Comparison of ENCODE assay signal across 9 mouse cellular contexts in the genomic region with DNA sequence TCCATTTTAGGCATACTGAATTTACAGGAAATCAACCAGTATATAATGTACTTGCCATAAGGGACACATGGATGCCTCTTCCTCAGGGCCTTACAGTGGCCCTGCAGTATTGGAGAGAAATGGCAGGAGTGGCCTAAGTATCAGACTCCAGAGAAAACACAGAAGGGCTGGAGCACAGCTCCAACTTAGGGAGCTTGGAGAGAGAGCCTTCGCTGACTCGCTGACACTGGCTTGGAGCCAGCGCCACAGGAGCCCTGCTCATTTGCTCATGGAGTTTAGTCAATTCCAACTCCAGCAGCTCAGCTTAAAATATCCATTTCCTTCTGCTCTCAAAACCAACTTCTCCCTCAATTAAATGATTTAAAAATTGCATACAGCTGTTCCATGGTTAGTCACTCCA. TPM values are rescaled to one million over a fixed set of nuclear protein-coding genes. Genes with fewer than 3 reads are reported as not detected.
DNase-seq lines count a peak whose midpoint lies in the region; ATAC-seq and TF ChIP-seq lines count a peak whose summit lies in the region.
"Had no signal": no experiment of that assay in that cellular context is flagged by ENCODE, and none has a peak within 500 bp of the region (broad histone marks: within the 10 kb centered on the region; RNA-seq: fewer than 3 reads in every experiment).

No protein-coding gene starts in this region.

- H3K4me2 ChIP-seq in heart, embryonic 16.5 days (ENCODE audit: low read depth, low read length) = peak overlapping the region; percentile 4; the same call in 1 of the 2 replicates
- H3K4me2 ChIP-seq in neural tube, embryonic 13.5 days = no peak overlapping the region

- peak; percentile 51; the same call in 1 of the 2 replicates for ATAC-seq in heart, embryonic 16.5 days (replicated peaks; ENCODE audit: extremely low read depth, insufficient read depth, low FRiP score)
- peak; percentile 36 for ATAC-seq in neural tube, embryonic 13.5 days (ENCODE audit: low read depth)

- no peaks in the 10 kb centered on the region for H3K9me3 ChIP-seq in heart, embryonic 16.5 days (replicated peaks; ENCODE audit: control insufficient read depth, low read length)
- H3K9me3 ChIP-seq in neural tube, embryonic 13.5 days = no peaks in the 10 kb centered on the region
- H3K9me3 ChIP-seq: megakaryocyte, embryonic 14.5 days had no signal

- H3K4me3 ChIP-seq in heart, adult 2 months = no peak overlapping the region
- H3K4me3 ChIP-seq in heart, embryonic 16.5 days (ENCODE audit: low read length) = no peak overlapping the region
- H3K4me3 ChIP-seq in neural tube, embryonic 13.5 days = no peak overlapping the region

- no peak for TF ChIP-seq CTCF in heart, adult 2 months (IDR thresholded peaks at IDR 0.05)

- H3K9ac ChIP-seq in heart, adult 2 months (ENCODE audit: low read depth, low read length) = no peak overlapping the region
- H3K9ac ChIP-seq in heart, embryonic 16.5 days (ENCODE audit: low read length) = no peak overlapping the region
- H3K9ac ChIP-seq in neural tube, embryonic 13.5 days = no peak overlapping the region

- H3K36me3 ChIP-seq in heart, adult 2 months (ENCODE audit: control insufficient read depth, insufficient read depth, low read length) = peaks cover 11% of the 10 kb centered on the region
- H3K36me3 ChIP-seq in heart, embryonic 16.5 days (ENCODE audit: control insufficient read depth, insufficient read depth) = peaks cover 15% of the 10 kb centered on the region
- H3K36me3 ChIP-seq in neural tube, embryonic 13.5 days = peaks cover 23% of the 10 kb centered on the region

- H3K27me3 ChIP-seq in heart, adult 2 months (ENCODE audit: control insufficient read depth, insufficient read depth, low read length) = no peaks in the 10 kb centered on the region
- no peaks in the 10 kb centered on the region for H3K27me3 ChIP-seq in heart, embryonic 16.5 days (ENCODE audit: control insufficient read depth, insufficient read depth, low read length)
- H3K27me3 ChIP-seq in neural tube, embryonic 13.5 days = no peaks in the 10 kb centered on the region
- H3K27me3 ChIP-seq: megakaryocyte, embryonic 14.5 days had no signal

- WGBS in heart, adult 2 months = 13% methylated on average over 3 of the region's 3 CpGs
- 11% methylated on average over 3 of the region's 3 CpGs for WGBS in heart, embryonic 16.5 days
- WGBS in neural tube, embryonic 13.5 days = 63% methylated on average over 3 of the region's 3 CpGs

- H3K4me1 ChIP-seq in heart, adult 2 months (ENCODE audit: control insufficient read depth, insufficient read depth, low read length) = peaks cover 9% of the 10 kb centered on the region
- peaks cover 38% of the 10 kb centered on the region for H3K4me1 ChIP-seq in heart, embryonic 16.5 days (ENCODE audit: control insufficient read depth, insufficient read depth, low read length)
- peaks cover 12% of the 10 kb centered on the region for H3K4me1 ChIP-seq in neural tube, embryonic 13.5 days (replicated peaks)

- peak overlapping the region; percentile 41 for H3K27ac ChIP-seq in heart, adult 2 months
- peak overlapping the region; percentile 71 for H3K27ac ChIP-seq in heart, embryonic 16.5 days (ENCODE audit: low read length)
- H3K27ac ChIP-seq in neural tube, embryonic 13.5 days (replicated peaks) = peak overlapping the region; percentile 29; the same call in 1 of the 2 replicates

- DNase-seq in heart, adult 2 months = peak; percentile 59 to 70
- no peak for DNase-seq in heart, postnatal 25 days (ENCODE audit: low spot score)
- peak; percentile 70 for DNase-seq in 3T3-L1 (ENCODE audit: low read depth, low spot score)
- peak; percentile 49 for DNase-seq in cerebellum, adult 11-12 months
- DNase-seq in layer of hippocampus, postnatal 25 days (ENCODE audit: extremely low spot score in 1 of 2, low spot score in 1 of 2) = no peak
- DNase-seq in T-cell, adult 2 months (ENCODE audit: low spot score) = no peak

- no peaks in the 10 kb centered on the region for H3K79me2 ChIP-seq in heart, adult 2 months (replicated peaks; ENCODE audit: control insufficient read depth, insufficient read depth, low read length)

- no peak for TF ChIP-seq EP300 in heart, adult 2 months (IDR thresholded peaks at IDR 0.05; ENCODE audit: insufficient read depth, low read depth, low read length)

- intact Hi-C loops in heart, adult 2 months (cut with DNase I) = no loop called here
- intact Hi-C loops in heart, postnatal 25 days (cut with DNase I) = no loop called here

- no peak for TF ChIP-seq POLR2A in heart, adult 2 months (IDR thresholded peaks at IDR 0.05; ENCODE audit: insufficient read depth, low read depth, low read length)

RNA-seq across cellular contexts. Expression of a gene that starts 22.6 kb away (rescaled TPM):
- total RNA-seq in heart, adult 2 months (2021) = 10 to 100 TPM; 33.2 to 36.4 TPM
- polyA plus RNA-seq in heart, adult 2 months (2012; rRNA removed) = 19.4 and 44.3 TPM in 2 replicates
- total RNA-seq in heart, postnatal 25 days (2021) = 10 to 100 TPM; 31.9 to 41.0 TPM
- polyA plus RNA-seq in heart, embryonic 16.5 days (2015; fragmentation: Nextera tagmentation; extraction: Ambion mirVana) = 30.7 and 32.8 TPM in 2 replicates
- polyA plus RNA-seq in neural tube, embryonic 13.5 days (2015; fragmentation: Nextera tagmentation; extraction: Ambion mirVana) = 30.0 and 32.2 TPM in 2 replicates
- total RNA-seq in layer of hippocampus, postnatal 25 days (2021) = 10 to 100 TPM; 74.9 to 81.6 TPM

RNA-seq across cellular contexts. Expression of a gene that starts 41.4 kb away (rescaled TPM):
- 10 to 100 TPM; 28.0 to 31.0 TPM for total RNA-seq in heart, adult 2 months (2021)
- polyA plus RNA-seq in heart, adult 2 months (2012; rRNA removed) = 17.4 and 28.8 TPM in 2 replicates
- total RNA-seq in heart, postnatal 25 days (2021) = 10 to 100 TPM; 21.8 to 22.0 TPM
- 13.1 and 14.0 TPM in 2 replicates for polyA plus RNA-seq in heart, embryonic 16.5 days (2015; fragmentation: Nextera tagmentation; extraction: Ambion mirVana)
- 8.1 and 8.2 TPM in 2 replicates for polyA plus RNA-seq in neural tube, embryonic 13.5 days (2015; fragmentation: Nextera tagmentation; extraction: Ambion mirVana)
- total RNA-seq in layer of hippocampus, postnatal 25 days (2021) = 1 to 10 TPM in 1 of 2 experiments, under 1 TPM in 1; 0.85 to 1.5 TPM

RNA-seq across cellular contexts. Expression of a gene that starts 53.6 kb away (rescaled TPM):
- 10 to 100 TPM; 38.9 to 43.6 TPM for total RNA-seq in heart, adult 2 months (2021)
- 29.9 and 40.4 TPM in 2 replicates for polyA plus RNA-seq in heart, adult 2 months (2012; rRNA removed)
- 10 to 100 TPM; 46.0 to 46.2 TPM for total RNA-seq in heart, postnatal 25 days (2021)
- 10.2 and 11.1 TPM in 2 replicates for polyA plus RNA-seq in heart, embryonic 16.5 days (2015; fragmentation: Nextera tagmentation; extraction: Ambion mirVana)
- 5.2 and 5.4 TPM in 2 replicates for polyA plus RNA-seq in neural tube, embryonic 13.5 days (2015; fragmentation: Nextera tagmentation; extraction: Ambion mirVana)
- 10 to 100 TPM; 20.7 to 27.0 TPM for total RNA-seq in layer of hippocampus, postnatal 25 days (2021)

Comparison
In these comparisons a context has a peak if more than half of its experiments do, and no peak if none do; other contexts are left out.
1. DNase-seq: peak in heart, adult 2 months (2 of 2), 3T3-L1 (single experiment) and cerebellum, adult 11-12 months (single experiment); none in heart, postnatal 25 days (single experiment), layer of hippocampus, postnatal 25 days (0 of 2) and T-cell, adult 2 months (single experiment).
2. RNA of a gene that starts 41.4 kb away (total RNA-seq): 28.0 to 31.0 TPM in heart, adult 2 months and 21.8 to 22.0 TPM in heart, postnatal 25 days; 0.85 to 1.5 TPM in layer of hippocampus, postnatal 25 days; every median in the first group is over 4 times any median in the second.
3. Peak in every context shown above with its lines, with median percentiles within 50 percentile points of each other: H3K27ac ChIP-seq.